In the genomic region with DNA sequence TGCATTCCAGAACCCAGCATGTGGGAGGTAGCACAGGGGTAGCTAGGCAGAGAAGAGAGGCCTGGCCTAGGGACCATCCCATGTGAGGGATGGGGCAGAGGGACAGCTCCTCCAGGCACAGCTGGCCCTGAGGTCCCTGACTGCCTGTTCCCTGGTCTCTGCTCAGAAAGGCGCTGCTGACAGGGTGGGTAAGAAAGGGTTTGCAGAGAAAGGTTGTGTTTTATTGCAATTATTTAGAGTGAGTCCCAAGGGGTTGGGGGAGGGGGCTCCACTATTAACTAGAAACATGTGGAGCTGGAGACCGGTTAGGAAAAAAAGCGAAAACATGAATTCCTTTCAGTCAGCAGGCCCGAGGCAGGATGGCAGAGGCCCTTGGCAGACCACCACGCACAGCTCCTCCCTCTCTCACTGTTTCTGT, we compare ENCODE assay signal across 11 mouse cellular contexts. TPM values are rescaled to one million over a fixed set of nuclear protein-coding genes. Genes with fewer than 3 reads are reported as not detected.
A peak's percentile ranks its signal among the peaks of the same experiment; 100 is the strongest.
DNase-seq lines count a peak whose midpoint lies in the region; ATAC-seq and TF ChIP-seq lines count a peak whose summit lies in the region.
"Had no signal": no experiment of that assay in that cellular context is flagged by ENCODE, and none has a peak within 500 bp of the region (broad histone marks: within the 10 kb centered on the region; RNA-seq: fewer than 3 reads in every experiment).

No protein-coding gene starts in this region.

- H3K27ac ChIP-seq in forebrain, embryonic 10.5 days: peak overlapping the region; percentile 80
- no peak overlapping the region for H3K27ac ChIP-seq in forebrain, embryonic 15.5 days (replicated peaks)
- H3K27ac ChIP-seq in lung, postnatal 0 days (ENCODE audit: low read length): peak overlapping the region; percentile 85
- peak overlapping the region; percentile 27; the same call in 1 of the 2 replicates for H3K27ac ChIP-seq in hindbrain, embryonic 15.5 days (replicated peaks)
- peak overlapping the region; percentile 27; the same call in 1 of the 2 replicates for H3K27ac ChIP-seq in olfactory bulb, adult 2 months (ENCODE audit: insufficient read depth, low read depth, low read length)

- H3K4me3 ChIP-seq in forebrain, embryonic 10.5 days: peak overlapping the region; percentile 13; the same call in 1 of the 2 replicates
- H3K4me3 ChIP-seq in forebrain, embryonic 15.5 days: no peak overlapping the region
- H3K4me3 ChIP-seq in lung, postnatal 0 days (ENCODE audit: low read depth, low read length): no peak overlapping the region
- H3K4me3 ChIP-seq in hindbrain, embryonic 15.5 days: no peak overlapping the region
- no peak overlapping the region for H3K4me3 ChIP-seq in olfactory bulb, adult 2 months (ENCODE audit: insufficient read depth, low read depth, low read length)
- H3K4me3 ChIP-seq: megakaryocyte, embryonic 14.5 days had no signal

- peaks cover 55% of the 10 kb centered on the region for H3K4me1 ChIP-seq in forebrain, embryonic 10.5 days
- no peaks in the 10 kb centered on the region for H3K4me1 ChIP-seq in forebrain, embryonic 15.5 days
- peaks cover 39% of the 10 kb centered on the region for H3K4me1 ChIP-seq in lung, postnatal 0 days (ENCODE audit: insufficient read depth, low read depth, low read length)
- no peaks in the 10 kb centered on the region for H3K4me1 ChIP-seq in hindbrain, embryonic 15.5 days (replicated peaks)
- H3K4me1 ChIP-seq in olfactory bulb, adult 2 months (ENCODE audit: control insufficient read depth, insufficient read depth, low read length): peaks cover 66% of the 10 kb centered on the region

- peaks cover 41% of the 10 kb centered on the region for H3K36me3 ChIP-seq in forebrain, embryonic 10.5 days (replicated peaks)
- no peaks in the 10 kb centered on the region for H3K36me3 ChIP-seq in forebrain, embryonic 15.5 days
- H3K36me3 ChIP-seq in lung, postnatal 0 days (ENCODE audit: insufficient read depth, low read length): peaks cover 22% of the 10 kb centered on the region
- H3K36me3 ChIP-seq in hindbrain, embryonic 15.5 days: peaks cover 11% of the 10 kb centered on the region; the same call in 1 of the 2 replicates

- no peak for TF ChIP-seq CTCF in lung, postnatal 0 days (IDR thresholded peaks at IDR 0.05)
- no peak for TF ChIP-seq CTCF in olfactory bulb, adult 2 months (IDR thresholded peaks at IDR 0.05; ENCODE audit: insufficient read depth, low read depth, low read length)

- no peak overlapping the region for H3K9ac ChIP-seq in forebrain, embryonic 15.5 days (replicated peaks)
- no peak overlapping the region; the same call in 1 of the 2 replicates for H3K9ac ChIP-seq in lung, postnatal 0 days (replicated peaks; ENCODE audit: low read depth)
- no peak overlapping the region for H3K9ac ChIP-seq in hindbrain, embryonic 15.5 days

- TF ChIP-seq POLR2A in olfactory bulb, adult 2 months (IDR thresholded peaks at IDR 0.05; ENCODE audit: insufficient read depth, low read depth, low read length): no peak

- H3K4me2 ChIP-seq in forebrain, embryonic 15.5 days (replicated peaks): no peak overlapping the region
- H3K4me2 ChIP-seq in lung, postnatal 0 days (replicated peaks; ENCODE audit: low read depth, low read length): no peak overlapping the region
- H3K4me2 ChIP-seq in hindbrain, embryonic 15.5 days: no peak overlapping the region

- WGBS in forebrain, embryonic 10.5 days: 75% methylated on average over 5 of the region's 5 CpGs
- WGBS in forebrain, embryonic 15.5 days: 84% methylated on average over 5 of the region's 5 CpGs
- 81% methylated on average over 5 of the region's 5 CpGs for WGBS in lung, postnatal 0 days
- WGBS in hindbrain, embryonic 15.5 days: 66% methylated on average over 5 of the region's 5 CpGs
- WGBS in olfactory bulb, adult 2 months: 60% methylated on average over 5 of the region's 5 CpGs

- ATAC-seq in forebrain, embryonic 15.5 days (replicated peaks): no peak
- no peak for ATAC-seq in lung, postnatal 0 days
- ATAC-seq in hindbrain, embryonic 15.5 days (ENCODE audit: low FRiP score, low read depth): no peak

- no peaks in the 10 kb centered on the region for H3K9me3 ChIP-seq in forebrain, embryonic 10.5 days
- no peaks in the 10 kb centered on the region for H3K9me3 ChIP-seq in forebrain, embryonic 15.5 days
- H3K9me3 ChIP-seq in lung, postnatal 0 days (ENCODE audit: low read length): no peaks in the 10 kb centered on the region
- no peaks in the 10 kb centered on the region for H3K9me3 ChIP-seq in hindbrain, embryonic 15.5 days
- H3K9me3 ChIP-seq: megakaryocyte, embryonic 14.5 days had no signal

- TF ChIP-seq EP300 in lung, postnatal 0 days (IDR thresholded peaks at IDR 0.05): no peak

- no peak for DNase-seq in forebrain, embryonic 10.5 days (ENCODE audit: extremely low spot score, low spot score)
- peak; percentile 27 for DNase-seq in lung, postnatal 0 days (ENCODE audit: low spot score)
- no peak for DNase-seq in lung, postnatal 14 days
- DNase-seq in gastrocnemius, postnatal 10 days: no peak
- DNase-seq in layer of hippocampus, postnatal 36 days: no peak
- DNase-seq: cerebellum, postnatal 36 days had no signal

- no peaks in the 10 kb centered on the region for H3K27me3 ChIP-seq in forebrain, embryonic 10.5 days (ENCODE audit: poor library complexity, severe bottlenecking)
- no peaks in the 10 kb centered on the region for H3K27me3 ChIP-seq in forebrain, embryonic 15.5 days
- no peaks in the 10 kb centered on the region for H3K27me3 ChIP-seq in lung, postnatal 0 days (replicated peaks; ENCODE audit: insufficient read depth, low read length)
- H3K27me3 ChIP-seq in hindbrain, embryonic 15.5 days: no peaks in the 10 kb centered on the region

RNA-seq across cellular contexts. Expression of gene Nthl1, which starts 7.1 kb away (rescaled TPM):
- 26.9 and 29.5 TPM in 2 replicates for polyA plus RNA-seq in forebrain, embryonic 10.5 days (2016; fragmentation: Nextera tagmentation; extraction: Ambion mirVana)
- polyA plus RNA-seq in forebrain, embryonic 15.5 days (2015; fragmentation: Nextera tagmentation; extraction: Ambion mirVana): 12.5 and 12.7 TPM in 2 replicates
- 13.6 and 13.8 TPM in 2 replicates for polyA plus RNA-seq in lung, postnatal 0 days (2015; fragmentation: Nextera tagmentation; extraction: Ambion mirVana)
- polyA plus RNA-seq in hindbrain, embryonic 15.5 days (2015; fragmentation: Nextera tagmentation; extraction: Ambion mirVana): 11.4 and 11.6 TPM in 2 replicates
- not detected in 2 replicates for polyA plus RNA-seq in olfactory bulb, adult 2 months (2012; ENCODE audit: insufficient read depth, insufficient read length, low replicate concordance, missing spikeins)
- 1 to 10 TPM; 4.3 TPM for total RNA-seq in gastrocnemius, postnatal 10 days (2021)
- total RNA-seq in layer of hippocampus, postnatal 36 days (2021): 1 to 10 TPM; 3.9 to 6.9 TPM

RNA-seq across cellular contexts. Expression of gene Tsc2, which starts 7.2 kb away (rescaled TPM):
- polyA plus RNA-seq in forebrain, embryonic 10.5 days (2016; fragmentation: Nextera tagmentation; extraction: Ambion mirVana): 75.3 and 75.4 TPM in 2 replicates
- polyA plus RNA-seq in forebrain, embryonic 15.5 days (2015; fragmentation: Nextera tagmentation; extraction: Ambion mirVana): 68.7 and 75.6 TPM in 2 replicates
- 31.7 and 32.8 TPM in 2 replicates for polyA plus RNA-seq in lung, postnatal 0 days (2015; fragmentation: Nextera tagmentation; extraction: Ambion mirVana)
- polyA plus RNA-seq in hindbrain, embryonic 15.5 days (2015; fragmentation: Nextera tagmentation; extraction: Ambion mirVana): 71.7 and 81.0 TPM in 2 replicates
- 286 TPM in 1 of 2 replicates, not detected in the other for polyA plus RNA-seq in olfactory bulb, adult 2 months (2012; ENCODE audit: insufficient read depth, insufficient read length, low replicate concordance, missing spikeins)
- total RNA-seq in gastrocnemius, postnatal 10 days (2021): 10 to 100 TPM; 51.7 to 61.1 TPM
- 100 to 1,000 TPM; 181 to 184 TPM for total RNA-seq in layer of hippocampus, postnatal 36 days (2021)

RNA-seq across cellular contexts. Expression of gene Slc9a3r2, which starts 10.5 kb away (rescaled TPM):
- polyA plus RNA-seq in forebrain, embryonic 10.5 days (2016; fragmentation: Nextera tagmentation; extraction: Ambion mirVana): 25.9 and 27.1 TPM in 2 replicates
- polyA plus RNA-seq in forebrain, embryonic 15.5 days (2015; fragmentation: Nextera tagmentation; extraction: Ambion mirVana): 26.7 and 27.6 TPM in 2 replicates
- polyA plus RNA-seq in lung, postnatal 0 days (2015; fragmentation: Nextera tagmentation; extraction: Ambion mirVana): 316 and 341 TPM in 2 replicates
- 55.5 and 57.0 TPM in 2 replicates for polyA plus RNA-seq in hindbrain, embryonic 15.5 days (2015; fragmentation: Nextera tagmentation; extraction: Ambion mirVana)
- not detected in 2 replicates for polyA plus RNA-seq in olfactory bulb, adult 2 months (2012; ENCODE audit: insufficient read depth, insufficient read length, low replicate concordance, missing spikeins)
- 10 to 100 TPM; 30.1 to 33.4 TPM for total RNA-seq in gastrocnemius, postnatal 10 days (2021)
- 10 to 100 TPM; 41.1 to 43.3 TPM for total RNA-seq in layer of hippocampus, postnatal 36 days (2021)

RNA-seq across cellular contexts. Expression of gene Npw, which starts 18.7 kb away (rescaled TPM):
- polyA plus RNA-seq in forebrain, embryonic 10.5 days (2016; fragmentation: Nextera tagmentation; extraction: Ambion mirVana): not detected in 2 replicates
- not detected in 2 replicates for polyA plus RNA-seq in forebrain, embryonic 15.5 days (2015; fragmentation: Nextera tagmentation; extraction: Ambion mirVana)
- 8.6 and 10.3 TPM in 2 replicates for polyA plus RNA-seq in lung, postnatal 0 days (2015; fragmentation: Nextera tagmentation; extraction: Ambion mirVana)
- 0.31 and 0.54 TPM in 2 replicates for polyA plus RNA-seq in hindbrain, embryonic 15.5 days (2015; fragmentation: Nextera tagmentation; extraction: Ambion mirVana)
- not detected in 2 replicates for polyA plus RNA-seq in olfactory bulb, adult 2 months (2012; ENCODE audit: insufficient read depth, insufficient read length, low replicate concordance, missing spikeins)
- total RNA-seq in gastrocnemius, postnatal 10 days (2021): not detected
- 1 to 10 TPM; 1.7 to 2.9 TPM for total RNA-seq in layer of hippocampus, postnatal 36 days (2021)
- total RNA-seq: heart, postnatal 10 days had no signal

RNA-seq across cellular contexts. Expression of gene Zfp598, which starts 29.9 kb away (rescaled TPM):
- polyA plus RNA-seq in forebrain, embryonic 10.5 days (2016; fragmentation: Nextera tagmentation; extraction: Ambion mirVana): 27.5 and 30.6 TPM in 2 replicates
- 19.1 and 20.9 TPM in 2 replicates for polyA plus RNA-seq in forebrain, embryonic 15.5 days (2015; fragmentation: Nextera tagmentation; extraction: Ambion mirVana)
- 10.5 and 11.9 TPM in 2 replicates for polyA plus RNA-seq in lung, postnatal 0 days (2015; fragmentation: Nextera tagmentation; extraction: Ambion mirVana)
- 20.6 and 24.5 TPM in 2 replicates for polyA plus RNA-seq in hindbrain, embryonic 15.5 days (2015; fragmentation: Nextera tagmentation; extraction: Ambion mirVana)
- polyA plus RNA-seq in olfactory bulb, adult 2 months (2012; ENCODE audit: insufficient read depth, insufficient read length, low replicate concordance, missing spikeins): not detected in 2 replicates
- total RNA-seq in gastrocnemius, postnatal 10 days (2021): 10 to 100 TPM; 18.0 to 21.0 TPM
- total RNA-seq in layer of hippocampus, postnatal 36 days (2021): 10 to 100 TPM; 38.2 to 43.5 TPM

Comparison
In these comparisons a context has a peak if more than half of its experiments do, and no peak if none do; other contexts are left out.
1. RNA of gene Nthl1, which starts 7.1 kb away (polyA plus RNA-seq): 26.9 to 29.5 TPM in forebrain, embryonic 10.5 days, 13.6 to 13.8 TPM in lung, postnatal 0 days, 12.5 to 12.7 TPM in forebrain, embryonic 15.5 days and 11.4 to 11.6 TPM in hindbrain, embryonic 15.5 days; not detected in olfactory bulb, adult 2 months; every median in the first group is over 10 times any median in the second.
2. RNA of gene Slc9a3r2, which starts 10.5 kb away (polyA plus RNA-seq): 316 to 341 TPM in lung, postnatal 0 days, 55.5 to 57.0 TPM in hindbrain, embryonic 15.5 days, 25.9 to 27.1 TPM in forebrain, embryonic 10.5 days and 26.7 to 27.6 TPM in forebrain, embryonic 15.5 days; not detected in olfactory bulb, adult 2 months; every median in the first group is over 10 times any median in the second.